Mouse (Mus musculus) left cerebral cortex, postnatal 36 days (tissue): Measurements from ENCODE around the gene Gse1. TPM values are rescaled to one million over a fixed set of nuclear protein-coding genes. Genes with fewer than 3 reads are reported as not detected.

Experiments used
- DNase-seq, 2 experiments: peaks; one replicate each; pipeline ENCODE4 v3.0.0; 2021 to 2022; ENCODE audit warnings: low spot score in 2 of 2, mixed read lengths in 1 of 2
- intact Hi-C: fragments of 180-260 bp; cut with DNase I; formaldehyde crosslinking; loops from one replicate; pipeline ENCODE4 v1.15.1; 2025
- total RNA-seq, 2 experiments: library from RNA; stranded (reverse); gene quantifications; 2 replicates each; pipeline ENCODE4 v1.2.3; 2021

Gse1 gene
- total RNA-seq, 2 experiments from 2014 or later, result 64.1 to 87.6 TPM

GRCm38 (mm10) chr8:120420226-120420625, 192.0 kb downstream of the Gse1 start:
- intact Hi-C loops, result no loop called here
- no peak for DNase-seq

- no peak for DNase-seq
- intact Hi-C loops, result no loop called here
Measured at GRCm38 (mm10) chr8:120421638-120422037, 193.4 kb downstream of the Gse1 start.

GRCm38 (mm10) chr8:120422236-120422635, 194.0 kb downstream of the Gse1 start:
- intact Hi-C loops, result no loop called here

GRCm38 (mm10) chr8:120423576-120423975, 195.3 kb downstream of the Gse1 start:
- no peak for DNase-seq
- intact Hi-C loops, result no loop called here

More at GRCm38 (mm10) chr8:120422236-120422635, 194.0 kb downstream of the Gse1 start:
- DNase-seq, result no peak

GRCm38 (mm10) chr8:120424829-120425198, 196.6 kb downstream of the Gse1 start:
- DNase-seq, result no peak
- intact Hi-C loops, result loop anchor here (5.0 kb wide), 1 partner anchor 112 kb away; no protein-coding TSS in a partner anchor

- no peak for DNase-seq
- intact Hi-C loops, result loop anchor here (5.0 kb wide), 1 partner anchor 112 kb away; no protein-coding TSS in a partner anchor
Measured at GRCm38 (mm10) chr8:120425199-120425941, 197.1 kb downstream of the Gse1 start.

- no peak for DNase-seq
- intact Hi-C loops, result loop anchor here (5.0 kb wide), 1 partner anchor 111 kb away; no protein-coding TSS in a partner anchor
Measured at GRCm38 (mm10) chr8:120426105-120426504, 197.8 kb downstream of the Gse1 start.

- DNase-seq, result peak; percentile 80 to 85
- intact Hi-C loops, result loop anchor here (5.0 kb wide), 1 partner anchor 110 kb away; no protein-coding TSS in a partner anchor
Measured at GRCm38 (mm10) chr8:120426622-120427385, 198.5 kb downstream of the Gse1 start.

GRCm38 (mm10) chr8:120428492-120428891, 200.2 kb downstream of the Gse1 start:
- no peak for DNase-seq
- intact Hi-C loops, result loop anchor here (5.0 kb wide), 1 partner anchor 109 kb away; no protein-coding TSS in a partner anchor

GRCm38 (mm10) chr8:120429116-120429515, 200.9 kb downstream of the Gse1 start:
- intact Hi-C loops, result loop anchor here (5.0 kb wide), 1 partner anchor 108 kb away; no protein-coding TSS in a partner anchor
- no peak for DNase-seq

GRCm38 (mm10) chr8:120431042-120431441, 202.8 kb downstream of the Gse1 start:
- no peak for DNase-seq
- intact Hi-C loops, result no loop called here

- intact Hi-C loops, result no loop called here
- no peak for DNase-seq
Measured at GRCm38 (mm10) chr8:120432438-120432837, 204.2 kb downstream of the Gse1 start.

GRCm38 (mm10) chr8:120433143-120433542, 204.9 kb downstream of the Gse1 start:
- DNase-seq, result no peak
- intact Hi-C loops, result no loop called here

GRCm38 (mm10) chr8:120433734-120434133, 205.5 kb downstream of the Gse1 start:
- DNase-seq, result no peak
- intact Hi-C loops, result no loop called here

- intact Hi-C loops, result no loop called here
- no peak for DNase-seq
Measured at GRCm38 (mm10) chr8:120435781-120436180, 207.5 kb downstream of the Gse1 start.

- intact Hi-C loops, result no loop called here
Measured at GRCm38 (mm10) chr8:120436491-120437030, 208.3 kb downstream of the Gse1 start.

GRCm38 (mm10) chr8:120437207-120437606, 209.0 kb downstream of the Gse1 start:
- intact Hi-C loops, result no loop called here

More at GRCm38 (mm10) chr8:120436491-120437030, 208.3 kb downstream of the Gse1 start:
- DNase-seq, result no peak

GRCm38 (mm10) chr8:120437666-120438395, 209.6 kb downstream of the Gse1 start:
- intact Hi-C loops, result loop anchor here (2.0 kb wide), 1 partner anchor 51 kb away; no protein-coding TSS in a partner anchor
- DNase-seq, result peak in 1 of 2 experiments; percentile 78

More at GRCm38 (mm10) chr8:120437207-120437606, 209.0 kb downstream of the Gse1 start:
- DNase-seq, result peak in 1 of 2 experiments; percentile 53

GRCm38 (mm10) chr8:120439309-120439708, 211.1 kb downstream of the Gse1 start:
- intact Hi-C loops, result loop anchor here (2.0 kb wide), 1 partner anchor 49 kb away; no protein-coding TSS in a partner anchor
- DNase-seq, result no peak
